Mouse (Mus musculus) layer of hippocampus, adult 6 months (tissue): ENCODE results near the gene Pik3r4. TPM values are rescaled to one million over a fixed set of nuclear protein-coding genes. Genes with fewer than 3 reads are reported as not detected.

Experiments
- long read RNA-seq, 2 experiments: library from polyadenylated mRNA; unstranded; transcript quantifications; one replicate each; pipeline ENCODE4 v2.0.0; 2019 to 2020
- polyA plus RNA-seq: library from polyadenylated mRNA; unstranded; fragments of <200 nt; fragmentation: Nextera tagmentation; gene quantifications from 2 replicates; pipeline ENCODE4 v1.2.3, GENCODE M21; 2021

Pik3r4 gene
- polyA plus RNA-seq = 19.0 and 19.7 TPM in 2 replicates
- long read RNA-seq, experiment 1, full-length matches to known transcripts = 6 of 18 reads
- long read RNA-seq, experiment 1, partial matches to known transcripts = 12 of 18 reads
- long read RNA-seq, experiment 1, other reads (novel, unspliced or antisense) = 0 of 18 reads
- long read RNA-seq, experiment 2, full-length matches to known transcripts = 50 of 80 reads
- long read RNA-seq, experiment 2, partial matches to known transcripts = 12 of 80 reads
- long read RNA-seq, experiment 2, other reads (novel, unspliced or antisense) = 18 of 80 reads

GRCm38 (mm10) chr9:105642460-105643371 is at the start of gene Pik3r4:
TSS of gene Pik3r4 (plus strand) at chr9:105642978.

Other genes starting within 250 kb of the Pik3r4 start
- 5.0 and 5.8 TPM in 2 replicates for gene Aste1, start 247.6 kb upstream of the Pik3r4 start, polyA plus RNA-seq
- gene Nek11, start 247.5 kb upstream of the Pik3r4 start, polyA plus RNA-seq = 0.64 and 0.74 TPM in 2 replicates
- 65.1 and 75.6 TPM in 2 replicates for gene Atp2c1, start 115.7 kb upstream of the Pik3r4 start, polyA plus RNA-seq
- 0.01 and 0.03 TPM in 2 replicates for gene Col6a6, start 185.2 kb downstream of the Pik3r4 start, polyA plus RNA-seq